17 mouse cellular contexts compared by ENCODE assay signal in genomic region chr10:26857583-26857982, GRCm38 (mm10).
"Had no signal": no experiment of that assay in that cellular context is flagged by ENCODE, and none has a peak within 500 bp of the region (broad histone marks: within the 10 kb centered on the region; RNA-seq: fewer than 3 reads in every experiment).

No protein-coding gene starts in this region.

- H3K27ac ChIP-seq: limb, embryonic 12.5 days; limb, embryonic 15.5 days; liver, embryonic 14.5 days; lung, embryonic 15.5 days; neural tube, embryonic 13.5 days had no signal

- H3K4me2 ChIP-seq: limb, embryonic 12.5 days; limb, embryonic 15.5 days; lung, embryonic 15.5 days; midbrain, embryonic 11.5 days; neural tube, embryonic 13.5 days had no signal

- H3K4me1 ChIP-seq: limb, embryonic 12.5 days; limb, embryonic 15.5 days; lung, embryonic 15.5 days; neural tube, embryonic 13.5 days had no signal

- H3K9ac ChIP-seq: limb, embryonic 12.5 days; limb, embryonic 15.5 days; liver, embryonic 14.5 days; lung, embryonic 15.5 days; neural tube, embryonic 13.5 days had no signal

- DNase-seq: kidney, adult 9 months; kidney, postnatal 14 days; kidney, postnatal 4 days; left cerebral cortex, postnatal 4 days; lung, adult 18-20 months; lung, postnatal 10 days; lung, postnatal 36 days; thymus, adult 18-20 months; thymus, postnatal 36 days had no signal

- H3K27me3 ChIP-seq: limb, embryonic 12.5 days; limb, embryonic 15.5 days; lung, embryonic 15.5 days; megakaryocyte, embryonic 14.5 days; neural tube, embryonic 13.5 days had no signal

- ATAC-seq: intestine, postnatal 0 days had no signal

- H3K36me3 ChIP-seq: limb, embryonic 12.5 days; limb, embryonic 15.5 days; lung, embryonic 15.5 days; neural tube, embryonic 13.5 days had no signal

- H3K4me3 ChIP-seq: limb, embryonic 12.5 days; limb, embryonic 15.5 days; lung, embryonic 15.5 days; megakaryocyte, embryonic 14.5 days; neural tube, embryonic 13.5 days had no signal

- H3K9me3 ChIP-seq: limb, embryonic 12.5 days; limb, embryonic 15.5 days; lung, embryonic 15.5 days; megakaryocyte, embryonic 14.5 days; neural tube, embryonic 13.5 days had no signal
